Mouse (Mus musculus) liver, adult 2 months (tissue): Measurements from ENCODE around the gene Ggt7. TPM values are rescaled to one million over a fixed set of nuclear protein-coding genes. Genes with fewer than 3 reads are reported as not detected.

Experiments
- DNase-seq: peaks from one replicate; pipeline ENCODE4 v3.0.0-alpha.2; 2011; ENCODE audit warnings: low read depth, low spot score; ENCODE audit errors: extremely low read depth
- H3K27ac ChIP-seq: fragments of 200-500 bp; replicated peaks from 2 replicates; pipeline ENCODE4 v1.5.1; 2012; ENCODE audit warnings: low read depth, mild to moderate bottlenecking, control low read depth, inconsistent platforms, low read length; ENCODE audit not compliant: insufficient read depth
- H3K27me3 ChIP-seq: fragments of 200-500 bp; 2 replicates; pipeline ENCODE4 v1.6.1; 2012; ENCODE audit warnings: mild to moderate bottlenecking, moderate library complexity, low read length, inconsistent platforms; ENCODE audit not compliant: control insufficient read depth, insufficient read depth
- H3K36me3 ChIP-seq: fragments of 200-500 bp; 2 replicates; pipeline ENCODE4 v1.6.1; 2012; ENCODE audit warnings: low read length, inconsistent platforms; ENCODE audit not compliant: control insufficient read depth, insufficient read depth
- H3K4me1 ChIP-seq: fragments of 200-500 bp; 2 replicates; pipeline ENCODE4 v1.6.1; 2011; ENCODE audit warnings: low read length; ENCODE audit not compliant: control insufficient read depth, insufficient read depth
- H3K4me3 ChIP-seq: fragments of 200-500 bp; 2 replicates; pipeline ENCODE4 v1.5.1; 2011; ENCODE audit warnings: low read depth, mild to moderate bottlenecking, control low read depth, low read length, moderate library complexity; ENCODE audit not compliant: insufficient read depth
- H3K79me2 ChIP-seq: fragments of 200-500 bp; 2 replicates; pipeline ENCODE4 v1.6.1; 2012; ENCODE audit warnings: inconsistent platforms, mild to moderate bottlenecking, low read length, moderate library complexity; ENCODE audit not compliant: control insufficient read depth, insufficient read depth
- H3K9ac ChIP-seq: fragments of 200-500 bp; 2 replicates; pipeline ENCODE4 v1.6.1; 2012; ENCODE audit warnings: low read depth, mild to moderate bottlenecking, control low read depth, inconsistent platforms, low read length
- CTCF ChIP-seq: fragments of 200-500 bp; IDR thresholded peaks from 2 replicates; pipeline ENCODE4 v1.5.1; 2011; ENCODE audit warnings: low read depth, low read length, control low read depth
- POLR2A ChIP-seq: fragments of 200-500 bp; IDR thresholded peaks from 2 replicates; pipeline ENCODE4 v1.6.1; 2011; ENCODE audit warnings: low read length, control low read depth; ENCODE audit not compliant: insufficient read depth; ENCODE audit errors: extremely low read depth
- WGBS: fragments of 180-500 bp; shearing (Covaris S2); methylation state at CpG from one replicate; pipeline ENCODE4 v1.1.7; 2018; 5-methylcytosine and 5-hydroxymethylcytosine counted together
- polyA plus RNA-seq: library from polyadenylated mRNA; depleted of rRNA; stranded (reverse); fragments of >200 nt; gene quantifications from 2 replicates; pipeline ENCODE4 v1.2.3, GENCODE M21; 2012; rRNA removed
- total RNA-seq: library from RNA; depleted of rRNA; stranded (reverse); fragments of >200 nt; gene quantifications from 2 replicates; pipeline ENCODE4 v1.2.3, GENCODE M21; 2014; rRNA removed

Ggt7 gene
- total RNA-seq (0.18 and 0.47 TPM in 2 replicates), polyA plus RNA-seq (0.63 and 1.7 TPM in 2 replicates)

GRCm38 (mm10) chr2:155517455-155518423, at the start of gene Ggt7, which contains the start of gene Acss2:
Gene Ggt7, minus strand, starts transcription at chr2:155518237.
Gene Acss2, plus strand, starts transcription at chr2:155517948.
- Histone ChIP-seq H3K27me3 (no peaks in the 10 kb centered on the region), H3K79me2 (no peaks in the 10 kb centered on the region), H3K27ac (peak within 1 kb of the TSS; percentile 89), H3K4me1 (peaks cover 11% of the 10 kb centered on the region; the same call in 1 of the 2 replicates), H3K9ac (peak within 1 kb of the TSS; percentile 80), H3K36me3 (peaks cover 5% of the 10 kb centered on the region; the same call in 1 of the 2 replicates), H3K4me3 (peak within 1 kb of the TSS; percentile 73)
- WGBS, result 2% methylated on average over 69 of the region's 70 CpGs
- DNase-seq, result peak; percentile 96
- peak; percentile 80 for TF ChIP-seq CTCF
- peak; percentile 95 for TF ChIP-seq POLR2A

GRCm38 (mm10) chr2:155567751-155568150, 49.7 kb upstream of the Ggt7 start:
- Histone ChIP-seq H3K79me2 (no peaks in the 10 kb centered on the region), H3K4me3 (no peak overlapping the region), H3K4me1 (no peaks in the 10 kb centered on the region), H3K27me3 (no peaks in the 10 kb centered on the region), H3K36me3 (peaks cover 73% of the 10 kb centered on the region), H3K9ac (no peak overlapping the region), H3K27ac (no peak overlapping the region)
- no peak for DNase-seq
- 88% methylated on average over 5 of the region's 5 CpGs for WGBS
- no peak for TF ChIP-seq POLR2A
- no peak for TF ChIP-seq CTCF

- 79% methylated on average over 4 of the region's 4 CpGs for WGBS
- Histone ChIP-seq H3K4me3 (no peak overlapping the region), H3K36me3 (peaks cover 82% of the 10 kb centered on the region), H3K4me1 (no peaks in the 10 kb centered on the region), H3K27ac (no peak overlapping the region), H3K9ac (no peak overlapping the region), H3K27me3 (no peaks in the 10 kb centered on the region), H3K79me2 (no peaks in the 10 kb centered on the region)
- TF ChIP-seq POLR2A (no peak), CTCF (no peak)
- no peak for DNase-seq
Measured at GRCm38 (mm10) chr2:155562934-155563333, 44.9 kb upstream of the Ggt7 start.

GRCm38 (mm10) chr2:155562209-155562608, 44.2 kb upstream of the Ggt7 start:
- H3K9ac ChIP-seq, result no peak overlapping the region
- TF ChIP-seq POLR2A (no peak), CTCF (no peak)
- no peaks in the 10 kb centered on the region for H3K79me2 ChIP-seq
- no peaks in the 10 kb centered on the region for H3K27me3 ChIP-seq
- H3K27ac ChIP-seq, result no peak overlapping the region
- no peak for DNase-seq
- H3K36me3 ChIP-seq, result peaks cover 80% of the 10 kb centered on the region
- H3K4me3 ChIP-seq, result no peak overlapping the region
- 39% methylated on average over 1 of the region's 1 CpGs for WGBS
- H3K4me1 ChIP-seq, result no peaks in the 10 kb centered on the region

- H3K4me3 ChIP-seq, result no peak overlapping the region
- WGBS, result 96% methylated on average over 2 of the region's 2 CpGs
- peaks cover 72% of the 10 kb centered on the region for H3K36me3 ChIP-seq
- TF ChIP-seq CTCF, result no peak
- TF ChIP-seq POLR2A, result no peak
- H3K9ac ChIP-seq, result no peak overlapping the region
- no peak for DNase-seq
- no peaks in the 10 kb centered on the region for H3K27me3 ChIP-seq
- no peaks in the 10 kb centered on the region for H3K4me1 ChIP-seq
- H3K79me2 ChIP-seq, result no peaks in the 10 kb centered on the region
- no peak overlapping the region for H3K27ac ChIP-seq
Measured at GRCm38 (mm10) chr2:155554426-155554985, 36.5 kb upstream of the Ggt7 start.
